Mouse (Mus musculus): ENCODE results near the gene Rwdd4a. TPM values are rescaled to one million over a fixed set of nuclear protein-coding genes. Genes with fewer than 3 reads are reported as not detected.

The Rwdd4a gene
- total and polyA plus RNA-seq, 3 experiments: 47.2 to 64.0 TPM; not detected in 1

DNA sequence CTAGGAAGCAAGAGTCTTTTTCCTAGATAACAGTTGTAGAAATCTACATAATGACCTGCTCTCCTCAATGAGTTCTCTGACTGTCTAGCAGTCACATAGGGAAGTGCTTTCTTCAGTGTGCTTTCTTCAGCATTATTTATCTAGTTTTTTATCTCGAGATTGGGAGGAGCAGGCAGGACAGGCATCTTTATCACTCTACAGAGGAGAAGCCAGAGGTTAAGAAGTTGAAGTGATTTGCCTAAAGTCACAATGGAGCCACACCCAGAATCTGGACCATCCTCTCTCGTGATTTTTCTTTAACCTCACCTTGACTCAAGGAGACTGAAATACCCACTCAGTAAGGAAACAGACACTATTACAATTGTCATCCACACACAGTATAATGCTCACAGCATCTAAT is 31.5 kb upstream of the Rwdd4a start:
- no peak overlapping the region for H3K9ac ChIP-seq (ENCODE audit: control insufficient read depth, low read depth, low read length, poor library complexity, severe bottlenecking)
- no peaks in the 10 kb centered on the region for H3K27me3 ChIP-seq (ENCODE audit: control insufficient read depth in 1 of 2, insufficient read depth in 2 of 2, low read length in 2 of 2)
- H3K9me3 ChIP-seq (replicated peaks; ENCODE audit: insufficient read depth, low read length): no peaks in the 10 kb centered on the region
- H3K79me2 ChIP-seq (ENCODE audit: control insufficient read depth, insufficient read depth, low read length, poor library complexity): no peaks in the 10 kb centered on the region
- peaks cover 0 to 4% of the 10 kb centered on the region in 2 experiments; a peak in 3 of 4 replicates for H3K36me3 ChIP-seq (ENCODE audit: control insufficient read depth in 1 of 2, insufficient read depth in 2 of 2, low read length in 2 of 2)
- TF ChIP-seq CTCF (IDR thresholded peaks at IDR 0.05 in 2 of 3, conservative IDR thresholded peaks at IDR 0.05 in 1 of 3; ENCODE audit: control insufficient read depth in 1 of 3, insufficient read depth in 1 of 3, low read depth in 2 of 3, low read length in 3 of 3, poor library complexity in 1 of 3, severe bottlenecking in 1 of 3) (no peak), E2F4 (IDR thresholded peaks at IDR 0.05; ENCODE audit: borderline replicate concordance, low read depth, low read length) (no peak), GATA1 (IDR thresholded peaks at IDR 0.05; ENCODE audit: low read depth, low read length) (peak; percentile 23; the same call in 1 of the 2 replicates), EP300 (IDR thresholded peaks at IDR 0.05; ENCODE audit: low read depth in 1 of 2, low read length in 2 of 2) (0 out of 4 replicates have a peak, but pooled peaks of 1 of the 2 experiments have one; percentile 18), RCOR1 (IDR thresholded peaks at IDR 0.05; ENCODE audit: low read depth, low read length) (peak; percentile 92), JUND (IDR thresholded peaks at IDR 0.05; ENCODE audit: low read depth, low read length) (no peak), ETS1 (IDR thresholded peaks at IDR 0.05; ENCODE audit: low read depth, low read length) (no peak), ZNF384 (IDR thresholded peaks at IDR 0.05; ENCODE audit: low read depth, low read length) (no peak), ZC3H11A (IDR thresholded peaks at IDR 0.05; ENCODE audit: low read depth, low read length) (no peak), ZKSCAN1 (IDR thresholded peaks at IDR 0.05; ENCODE audit: low read depth, low read length) (no peak), USF1 (IDR thresholded peaks at IDR 0.05; ENCODE audit: low read depth, low read length) (no peak)
- H3K4me3 ChIP-seq (ENCODE audit: control insufficient read depth in 1 of 2, insufficient read depth in 1 of 2, low read depth in 2 of 2, low read length in 2 of 2): no peak overlapping the region
- no peaks in the 10 kb centered on the region for H3K4me1 ChIP-seq (ENCODE audit: control insufficient read depth in 1 of 2, insufficient read depth in 2 of 2, low read length in 2 of 2)
- no peak for DNase-seq (ENCODE audit: low read depth, low spot score)
- no peak overlapping the region for H3K27ac ChIP-seq (ENCODE audit: control insufficient read depth, low read depth, low read length)

DNA sequence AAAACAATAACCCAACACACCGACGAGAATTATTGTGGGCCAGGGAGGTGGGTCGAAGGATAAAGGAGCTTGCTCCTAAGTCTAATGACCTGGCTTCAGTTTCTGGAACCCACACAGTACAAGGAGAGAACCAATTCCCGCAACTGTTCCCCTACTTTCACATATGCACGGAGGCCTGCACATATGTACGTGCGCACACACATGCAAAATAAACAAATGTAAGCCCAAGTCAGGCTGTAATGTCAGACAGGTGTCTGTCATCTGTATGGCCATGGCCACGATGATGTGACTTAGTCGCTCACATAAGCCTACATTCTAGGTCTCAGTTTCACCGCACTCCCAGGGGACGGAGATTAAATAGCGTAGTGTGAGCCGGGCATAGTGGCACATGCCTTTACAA is 30.9 kb upstream of the Rwdd4a start:
- Histone ChIP-seq H3K27me3 (ENCODE audit: control insufficient read depth in 1 of 2, insufficient read depth in 2 of 2, low read length in 2 of 2) (no peaks in the 10 kb centered on the region), H3K79me2 (ENCODE audit: control insufficient read depth, insufficient read depth, low read length, poor library complexity) (no peaks in the 10 kb centered on the region), H3K9ac (ENCODE audit: control insufficient read depth, low read depth, low read length, poor library complexity, severe bottlenecking) (no peak overlapping the region), H3K4me1 (ENCODE audit: control insufficient read depth in 1 of 2, insufficient read depth in 2 of 2, low read length in 2 of 2) (no peaks in the 10 kb centered on the region), H3K27ac (ENCODE audit: control insufficient read depth, low read depth, low read length) (no peak overlapping the region), H3K9me3 (replicated peaks; ENCODE audit: insufficient read depth, low read length) (no peaks in the 10 kb centered on the region), H3K4me3 (ENCODE audit: control insufficient read depth in 1 of 2, insufficient read depth in 1 of 2, low read depth in 2 of 2, low read length in 2 of 2) (no peak overlapping the region), H3K36me3 (ENCODE audit: control insufficient read depth in 1 of 2, insufficient read depth in 2 of 2, low read length in 2 of 2) (peaks cover 0 to 5% of the 10 kb centered on the region in 2 experiments; a peak in 3 of 4 replicates)
- TF ChIP-seq UBTF (IDR thresholded peaks at IDR 0.05; ENCODE audit: borderline replicate concordance, insufficient read depth, low read depth, low read length) (no peak), NELFE (IDR thresholded peaks at IDR 0.05; ENCODE audit: low read depth, low read length) (no peak), SMC3 (IDR thresholded peaks at IDR 0.05; ENCODE audit: low read depth, low read length) (no peak), GATA1 (IDR thresholded peaks at IDR 0.05; ENCODE audit: low read depth, low read length) (no peak), EP300 (IDR thresholded peaks at IDR 0.05; ENCODE audit: low read depth in 1 of 2, low read length in 2 of 2) (no peak), TCF12 (IDR thresholded peaks at IDR 0.05; ENCODE audit: low read depth, low read length) (no peak), POLR2AphosphoS2 (IDR thresholded peaks at IDR 0.05; ENCODE audit: low read length) (no peak), ELF1 (IDR thresholded peaks at IDR 0.05; ENCODE audit: low read depth, low read length) (no peak), CTCF (IDR thresholded peaks at IDR 0.05 in 2 of 3, conservative IDR thresholded peaks at IDR 0.05 in 1 of 3; ENCODE audit: control insufficient read depth in 1 of 3, insufficient read depth in 1 of 3, low read depth in 2 of 3, low read length in 3 of 3, poor library complexity in 1 of 3, severe bottlenecking in 1 of 3) (no peak)
- DNase-seq (ENCODE audit: low read depth, low spot score): no peak

Measured in MEL (cell line).